Mouse (Mus musculus) erythroblast, embryonic 14.5 days (primary cell): ENCODE results near the gene Adi1. TPM values are rescaled to one million over a fixed set of nuclear protein-coding genes. Genes with fewer than 3 reads are reported as not detected.

Source experiments
- H3K27me3 ChIP-seq: 2 replicates; pipeline ENCODE4 v1.6.1; 2012; ENCODE audit warnings: inconsistent platforms; ENCODE audit not compliant: control insufficient read depth
- H3K36me3 ChIP-seq: 2 replicates; pipeline ENCODE4 v1.6.1; 2012; ENCODE audit warnings: mild to moderate bottlenecking, inconsistent platforms; ENCODE audit not compliant: control insufficient read depth
- H3K4me1 ChIP-seq: 2 replicates; pipeline ENCODE4 v1.6.1; 2012; ENCODE audit warnings: inconsistent platforms; ENCODE audit not compliant: control insufficient read depth
- H3K4me3 ChIP-seq: replicated peaks from 2 replicates; pipeline ENCODE3; 2012; ENCODE audit warnings: moderate library complexity, mild to moderate bottlenecking, inconsistent platforms
- H3K9me3 ChIP-seq: 2 replicates; pipeline ENCODE4 v1.6.1; 2012; ENCODE audit warnings: low read length, inconsistent platforms, mixed read lengths; ENCODE audit not compliant: control insufficient read depth
- GATA1 ChIP-seq: IDR thresholded peaks from 2 replicates; pipeline ENCODE4 v1.6.1; 2012; ENCODE audit warnings: low read length, inconsistent platforms, mixed read lengths
- TAL1 ChIP-seq: IDR thresholded peaks from 3 replicates; pipeline ENCODE4 v1.6.1; 2012; ENCODE audit warnings: low read length, inconsistent platforms, mixed read lengths
- polyA plus RNA-seq: library from polyadenylated mRNA; stranded (reverse); fragments of >175 nt; gene quantifications from 2 replicates; pipeline ENCODE4 v1.2.3, GENCODE M21; 2012

The Adi1 gene
- 0.11 and 0.27 TPM in 2 replicates for polyA plus RNA-seq

DNA sequence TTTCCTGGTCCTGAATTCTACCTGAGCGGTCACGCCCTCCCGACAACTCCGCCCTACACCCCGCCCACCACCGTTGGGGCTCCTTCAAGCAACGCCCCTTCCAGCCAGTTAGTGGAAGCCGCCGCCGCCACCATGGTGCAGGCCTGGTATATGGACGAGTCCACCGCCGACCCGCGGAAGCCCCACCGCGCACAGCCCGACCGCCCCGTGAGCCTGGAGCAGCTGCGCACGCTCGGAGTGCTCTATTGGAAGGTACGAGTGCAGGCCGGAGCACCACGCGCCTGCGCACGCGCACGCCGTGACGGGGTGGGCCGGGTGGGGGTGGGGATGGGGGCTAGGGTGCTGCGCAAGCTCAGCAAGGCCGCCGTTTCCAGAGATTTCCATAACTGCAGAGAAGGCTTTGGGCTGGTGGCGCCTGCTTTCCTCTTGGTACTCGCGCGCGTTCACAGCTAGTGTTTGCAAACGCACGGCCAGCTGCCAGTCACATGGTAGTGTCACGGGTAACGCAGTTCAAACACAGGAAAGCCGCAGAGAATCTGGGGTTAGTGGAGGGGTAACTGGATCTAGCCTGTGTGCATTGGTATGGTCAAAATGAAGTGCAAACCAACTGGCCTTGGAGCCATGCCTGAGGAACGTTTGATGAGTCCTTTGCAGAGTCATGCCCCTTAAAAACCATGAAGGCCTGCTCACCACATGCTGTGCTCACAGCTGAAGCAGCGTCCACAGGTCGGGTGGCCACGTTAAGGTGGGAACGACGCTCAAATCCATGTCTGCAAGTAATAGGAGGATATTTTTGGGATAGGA lies at the start of gene Adi1:
Gene Adi1 (plus strand): TSS at position 111 of the 804 bp plus-strand sequence.
- Histone ChIP-seq H3K36me3 (peaks cover 11% of the 10 kb centered on the region), H3K27me3 (no peaks in the 10 kb centered on the region), H3K9me3 (no peaks in the 10 kb centered on the region), H3K4me3 (peak within 1 kb of the TSS; percentile 71), H3K4me1 (peaks cover 18% of the 10 kb centered on the region)
- no peak for TF ChIP-seq TAL1
- TF ChIP-seq GATA1 = no peak

GRCm38 (mm10) chr12:28625407-28625806 lies 49.6 kb upstream of the Adi1 start:
- TF ChIP-seq TAL1 (no peak), GATA1 (no peak)
- H3K4me1 ChIP-seq = peaks cover 17% of the 10 kb centered on the region
- no peak overlapping the region for H3K4me3 ChIP-seq
- no peaks in the 10 kb centered on the region for H3K9me3 ChIP-seq
- H3K36me3 ChIP-seq = peaks cover 22% of the 10 kb centered on the region
- H3K27me3 ChIP-seq = no peaks in the 10 kb centered on the region

- TF ChIP-seq TAL1 = no peak
- H3K9me3 ChIP-seq = no peaks in the 10 kb centered on the region
- H3K4me1 ChIP-seq = peaks cover 16% of the 10 kb centered on the region
- H3K27me3 ChIP-seq = no peaks in the 10 kb centered on the region
- H3K36me3 ChIP-seq = peaks cover 39% of the 10 kb centered on the region
- no peak overlapping the region for H3K4me3 ChIP-seq
These were observed 47.9 kb upstream of the Adi1 start for GRCm38 (mm10) chr12:28627092-28627491.

DNA sequence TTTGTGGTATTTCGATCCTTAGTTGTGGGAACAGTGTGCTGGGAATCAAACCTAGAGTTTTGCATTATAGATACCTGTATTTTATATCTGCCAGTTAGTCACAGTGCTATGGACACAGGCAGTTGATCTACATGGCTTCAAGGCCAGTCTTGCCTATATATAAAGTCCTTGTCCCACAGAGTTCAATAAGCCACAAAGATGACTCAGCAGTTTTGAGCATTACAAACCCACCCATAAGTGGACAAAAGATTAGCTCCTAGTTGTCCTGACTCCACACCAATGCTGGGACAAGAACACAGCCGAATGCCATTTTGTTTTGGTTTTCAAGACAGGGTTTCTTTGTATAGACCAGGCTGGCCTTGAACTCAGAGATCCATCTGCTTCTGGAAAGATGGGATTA lies 46.6 kb upstream of the Adi1 start:
- Histone ChIP-seq H3K4me1 (peaks cover 22% of the 10 kb centered on the region), H3K9me3 (no peaks in the 10 kb centered on the region), H3K36me3 (peaks cover 52% of the 10 kb centered on the region), H3K27me3 (no peaks in the 10 kb centered on the region), H3K4me3 (no peak overlapping the region)
- TF ChIP-seq GATA1 (no peak), TAL1 (no peak)

DNA sequence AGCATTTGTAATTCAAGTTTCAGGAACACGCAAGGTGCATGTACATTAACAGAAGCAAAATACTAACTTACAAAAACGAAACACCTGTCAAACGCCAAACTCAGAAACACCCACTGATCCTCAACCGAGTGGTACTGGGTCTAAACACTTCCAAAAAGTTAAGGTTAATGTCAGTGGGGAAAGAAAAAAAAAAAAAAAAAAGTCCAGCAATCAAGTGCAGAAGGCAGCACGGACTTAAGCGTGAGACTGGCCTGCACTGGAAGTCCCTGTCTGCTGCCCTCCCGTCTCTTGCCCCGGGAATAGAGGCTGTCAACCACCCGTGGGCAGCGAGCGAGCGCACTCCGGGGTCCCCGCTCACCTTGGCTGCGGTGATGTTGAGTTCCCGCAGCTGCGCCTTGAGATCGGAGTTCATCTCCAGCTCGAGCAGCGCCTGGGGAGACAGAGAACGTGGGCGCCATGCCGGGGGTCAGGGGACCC lies 39.9 kb upstream of the Adi1 start:
- TF ChIP-seq GATA1 = no peak
- TF ChIP-seq TAL1 = no peak
- H3K4me3 ChIP-seq = peak overlapping the region; percentile 85
- no peaks in the 10 kb centered on the region for H3K27me3 ChIP-seq
- peaks cover 36% of the 10 kb centered on the region for H3K4me1 ChIP-seq
- peaks cover 48% of the 10 kb centered on the region for H3K36me3 ChIP-seq
- H3K9me3 ChIP-seq = no peaks in the 10 kb centered on the region

GRCm38 (mm10) chr12:28635535-28636476 lies 39.2 kb upstream of the Adi1 start, which contains the start of gene Rps7:
Rps7 (minus strand) TSS chr12:28635953.
- Histone ChIP-seq H3K9me3 (no peaks in the 10 kb centered on the region), H3K4me1 (peaks cover 30% of the 10 kb centered on the region), H3K27me3 (no peaks in the 10 kb centered on the region), H3K4me3 (peak within 1 kb of the TSS; percentile 85), H3K36me3 (peaks cover 40% of the 10 kb centered on the region)
- TF ChIP-seq TAL1 (no peak), GATA1 (no peak)

GRCm38 (mm10) chr12:28636543-28636942 lies 38.5 kb upstream of the Adi1 start:
- TF ChIP-seq GATA1 (no peak), TAL1 (no peak)
- peaks cover 28% of the 10 kb centered on the region for H3K4me1 ChIP-seq
- H3K36me3 ChIP-seq = peaks cover 33% of the 10 kb centered on the region
- no peaks in the 10 kb centered on the region for H3K27me3 ChIP-seq
- H3K9me3 ChIP-seq = no peaks in the 10 kb centered on the region
- peak overlapping the region; percentile 85 for H3K4me3 ChIP-seq

DNA sequence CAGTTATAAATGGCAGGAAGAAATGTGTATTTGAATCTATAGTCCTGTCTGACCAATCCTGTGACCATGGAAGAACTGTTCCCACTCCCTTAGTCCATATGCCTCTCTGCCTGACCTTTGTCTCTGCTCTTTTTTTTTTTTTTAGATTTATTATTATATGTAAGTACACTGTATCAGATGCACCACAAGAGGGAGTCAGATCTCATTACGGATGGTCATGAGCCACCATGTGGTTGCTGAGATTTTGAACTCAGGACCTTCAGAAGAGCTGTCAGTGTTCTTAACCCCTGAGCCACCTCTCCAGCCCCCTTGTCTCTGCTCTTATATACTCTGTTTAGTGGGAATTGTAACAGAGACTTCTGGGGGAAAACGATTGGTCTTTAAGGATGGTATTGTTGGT lies 36.3 kb upstream of the Adi1 start:
- TF ChIP-seq TAL1 (no peak), GATA1 (no peak)
- Histone ChIP-seq H3K9me3 (no peaks in the 10 kb centered on the region), H3K4me1 (peaks cover 16% of the 10 kb centered on the region), H3K4me3 (no peak overlapping the region), H3K27me3 (no peaks in the 10 kb centered on the region), H3K36me3 (peaks cover 11% of the 10 kb centered on the region)
